Mouse (Mus musculus) spleen, adult 18-20 months (tissue): ENCODE measurements at regions not wholly inside any gene's neighbourhood (a gene's known extent, or its start where the extent isn't known, plus 50 kb on each side); places are given as distances from the start of the nearest gene placed in this dataset.

Source experiments
- DNase-seq, 2 experiments: peaks; one replicate each; pipeline ENCODE4 v3.0.0; 2022; ENCODE audit warnings: mixed read lengths in 2 of 2

- DNase-seq = no peak
Observed at GRCm38 (mm10) chr4:127413997-127414964, 56.3 kb upstream of the Gjb5 start.
